Mouse (Mus musculus): ENCODE data around the gene Meis1. TPM values are rescaled to one million over a fixed set of nuclear protein-coding genes. Genes with fewer than 3 reads are reported as not detected.

Meis1 gene
- total RNA-seq, 4 experiments from 2014 or later: 2.2 to 3.0 (median 2.6) TPM

GRCm38 (mm10) chr11:19014441-19015161 is 4.2 kb downstream of the Meis1 start:
- DNase-seq (ENCODE audit: low spot score in 2 of 2): no peak

GRCm38 (mm10) chr11:19014113-19014440 is 4.7 kb downstream of the Meis1 start:
- DNase-seq (ENCODE audit: low spot score in 2 of 2): no peak

GRCm38 (mm10) chr11:19013141-19014112 is 5.4 kb downstream of the Meis1 start:
- no peak for DNase-seq (ENCODE audit: low spot score in 2 of 2)

- no peak for DNase-seq (ENCODE audit: low spot score in 2 of 2)
Measured at GRCm38 (mm10) chr11:19012463-19013115, 6.2 kb downstream of the Meis1 start.

- no peak for DNase-seq (ENCODE audit: low spot score in 2 of 2)
Measured at GRCm38 (mm10) chr11:19012001-19012400, 6.8 kb downstream of the Meis1 start.

GRCm38 (mm10) chr11:19011108-19011805 is 7.5 kb downstream of the Meis1 start:
- DNase-seq (ENCODE audit: low spot score in 2 of 2): no peak

- no peak for DNase-seq (ENCODE audit: low spot score in 2 of 2)
Measured at GRCm38 (mm10) chr11:19010396-19010811, 8.4 kb downstream of the Meis1 start.

GRCm38 (mm10) chr11:19009536-19010395 is 9.0 kb downstream of the Meis1 start:
- no peak for DNase-seq (ENCODE audit: low spot score in 2 of 2)

GRCm38 (mm10) chr11:19008610-19009384 is 10.0 kb downstream of the Meis1 start:
- DNase-seq (ENCODE audit: low spot score in 2 of 2): no peak

GRCm38 (mm10) chr11:19007541-19008424 is 11.0 kb downstream of the Meis1 start:
- no peak for DNase-seq (ENCODE audit: low spot score in 2 of 2)

- no peak for DNase-seq (ENCODE audit: low spot score in 2 of 2)
Measured at GRCm38 (mm10) chr11:19007068-19007467, 11.7 kb downstream of the Meis1 start.

- DNase-seq (ENCODE audit: low spot score in 2 of 2): no peak
Measured at GRCm38 (mm10) chr11:19005913-19006693, 12.7 kb downstream of the Meis1 start.

- no peak for DNase-seq (ENCODE audit: low spot score in 2 of 2)
Measured at GRCm38 (mm10) chr11:19005007-19005912, 13.5 kb downstream of the Meis1 start.

GRCm38 (mm10) chr11:19003066-19003465 is 15.7 kb downstream of the Meis1 start:
- DNase-seq (ENCODE audit: low spot score in 2 of 2): no peak

- no peak for DNase-seq (ENCODE audit: low spot score in 2 of 2)
Measured at GRCm38 (mm10) chr11:18996767-18997166, 22.0 kb downstream of the Meis1 start.

GRCm38 (mm10) chr11:18996289-18996688 is 22.5 kb downstream of the Meis1 start:
- no peak for DNase-seq (ENCODE audit: low spot score in 2 of 2)

GRCm38 (mm10) chr11:18992796-18993195 is 26.0 kb downstream of the Meis1 start:
- DNase-seq (ENCODE audit: low spot score in 2 of 2): no peak

Measured in layer of hippocampus, adult 8-10 months (tissue).